Mouse (Mus musculus) hindbrain, embryonic 16.5 days (tissue): ENCODE data around the gene Naa16. TPM values are rescaled to one million over a fixed set of nuclear protein-coding genes. Genes with fewer than 3 reads are reported as not detected.

Experiments used
- ATAC-seq: fragments of 200-750 bp; cut with Nextera tagmentation; 2 replicates; pipeline ENCODE4 v1.8.0; 2017; ENCODE audit warnings: moderate TSS enrichment, moderate library complexity
- H3K27ac ChIP-seq: fragments of 300-500 bp; sonication (generic); 2 replicates; pipeline ENCODE4 v1.5.1; 2014; ENCODE audit warnings: low read depth, mild to moderate bottlenecking, control low read depth, low read length, moderate library complexity
- H3K27me3 ChIP-seq: fragments of 300-500 bp; sonication (generic); replicated peaks from 2 replicates; pipeline ENCODE4 v1.6.1; 2014; ENCODE audit warnings: low read length; ENCODE audit not compliant: control insufficient read depth, insufficient read depth
- H3K36me3 ChIP-seq: fragments of 300-500 bp; sonication (generic); 2 replicates; pipeline ENCODE4 v1.6.1; 2014; ENCODE audit warnings: mild to moderate bottlenecking, low read length, moderate library complexity, mixed read lengths; ENCODE audit not compliant: control insufficient read depth, insufficient read depth
- H3K4me1 ChIP-seq: fragments of 300-500 bp; sonication (generic); 2 replicates; pipeline ENCODE4 v1.6.1; 2014; ENCODE audit warnings: low read depth, low read length; ENCODE audit not compliant: control insufficient read depth, insufficient read depth
- H3K4me2 ChIP-seq: fragments of 300-500 bp; sonication (generic); 2 replicates; pipeline ENCODE4 v1.6.1; 2014; ENCODE audit warnings: mild to moderate bottlenecking, low read length, control low read depth, moderate library complexity
- H3K4me3 ChIP-seq: fragments of 300-500 bp; sonication (generic); 2 replicates; pipeline ENCODE4 v1.5.1; 2014; ENCODE audit warnings: mild to moderate bottlenecking, low read length, control low read depth, moderate library complexity
- H3K9ac ChIP-seq: fragments of 300-500 bp; sonication (generic); 2 replicates; pipeline ENCODE4 v1.6.1; 2014; ENCODE audit warnings: low read depth, mild to moderate bottlenecking, control low read depth, low read length, moderate library complexity
- H3K9me3 ChIP-seq: fragments of 300-500 bp; sonication (generic); 2 replicates; pipeline ENCODE4 v1.6.1; 2014; ENCODE audit warnings: mild to moderate bottlenecking, low read length, moderate library complexity; ENCODE audit not compliant: control insufficient read depth
- WGBS: fragments of 180-500 bp; shearing (Covaris S2); extraction: QIAGEN DNeasy Blood & Tissue Kit; methylation state at CpG from one replicate; pipeline ENCODE4 v1.1.7; 2014; 5-methylcytosine and 5-hydroxymethylcytosine counted together
- polyA plus RNA-seq: library from polyadenylated mRNA; unstranded; fragments of >200 nt; fragmentation: Nextera tagmentation; extraction: Ambion mirVana; gene quantifications from 2 replicates; pipeline ENCODE4 v1.2.1, GENCODE M21; 2015

The Naa16 gene
- polyA plus RNA-seq, 1 experiment from 2014 or later, result 17.3 TPM

DNA sequence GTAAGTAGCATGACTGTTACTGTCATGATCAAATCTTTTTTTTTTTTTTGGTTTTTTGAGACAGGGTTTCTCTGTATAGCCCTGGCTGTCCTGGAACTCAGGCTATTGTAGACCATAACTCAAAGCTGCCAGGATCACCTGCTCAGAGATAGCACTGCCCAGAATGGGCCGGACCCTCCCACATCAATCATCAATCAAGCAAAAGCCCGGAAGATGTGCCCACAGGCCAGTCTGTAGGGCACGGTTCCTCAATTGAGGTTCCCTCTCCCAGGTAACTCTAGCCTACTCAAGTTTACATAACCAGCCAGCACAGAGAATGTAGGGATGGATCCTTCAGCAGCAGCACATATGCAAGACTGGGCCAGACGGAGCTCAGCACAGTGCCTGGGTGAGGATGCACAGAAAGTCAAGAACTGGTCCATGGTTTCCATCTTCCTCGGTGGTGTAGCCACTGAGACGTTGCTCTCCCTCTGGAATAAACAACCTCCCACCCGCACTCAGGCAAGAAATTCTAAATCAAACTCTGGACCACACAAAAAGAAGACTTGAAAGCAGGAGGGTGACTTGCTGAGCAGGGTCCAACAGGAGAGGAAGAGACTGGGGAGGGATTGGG lies 103.2 kb downstream of the Naa16 start:
- H3K36me3 ChIP-seq, result no peaks in the 10 kb centered on the region
- no peak overlapping the region for H3K9ac ChIP-seq
- no peaks in the 10 kb centered on the region for H3K9me3 ChIP-seq
- H3K4me2 ChIP-seq, result no peak overlapping the region
- H3K27ac ChIP-seq, result no peak overlapping the region
- peaks cover 6% of the 10 kb centered on the region for H3K4me1 ChIP-seq
- no peak overlapping the region for H3K4me3 ChIP-seq
- WGBS, result 90% methylated on average over 7 of the region's 7 CpGs
- no peak for ATAC-seq
- H3K27me3 ChIP-seq, result no peaks in the 10 kb centered on the region

DNA sequence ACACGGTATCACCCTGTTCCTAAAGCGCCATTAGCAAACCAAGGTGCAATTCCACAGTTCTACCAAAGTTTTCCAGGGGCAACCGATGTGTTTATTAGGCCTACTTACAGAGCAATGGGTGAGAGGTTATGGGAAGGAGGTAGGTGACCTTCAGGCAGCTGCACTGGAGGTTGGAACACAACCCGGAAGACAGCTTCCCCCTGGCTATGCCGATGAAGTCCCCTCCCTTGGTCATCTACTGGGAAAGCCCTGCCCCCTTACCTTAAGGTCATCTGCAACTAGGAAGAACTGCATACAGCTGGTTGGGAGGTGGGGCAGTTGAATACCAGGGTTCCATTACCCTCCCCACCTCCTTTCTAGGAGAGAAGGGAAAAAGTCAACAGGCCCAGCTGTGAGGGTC lies 105.0 kb downstream of the Naa16 start:
- H3K27me3 ChIP-seq, result no peaks in the 10 kb centered on the region
- peaks cover under 1% of the 10 kb centered on the region for H3K4me1 ChIP-seq
- 95% methylated on average over 5 of the region's 5 CpGs for WGBS
- H3K4me2 ChIP-seq, result no peak overlapping the region
- ATAC-seq, result no peak
- no peak overlapping the region for H3K27ac ChIP-seq
- no peaks in the 10 kb centered on the region for H3K36me3 ChIP-seq
- H3K9ac ChIP-seq, result no peak overlapping the region
- H3K4me3 ChIP-seq, result no peak overlapping the region
- H3K9me3 ChIP-seq, result no peaks in the 10 kb centered on the region

DNA sequence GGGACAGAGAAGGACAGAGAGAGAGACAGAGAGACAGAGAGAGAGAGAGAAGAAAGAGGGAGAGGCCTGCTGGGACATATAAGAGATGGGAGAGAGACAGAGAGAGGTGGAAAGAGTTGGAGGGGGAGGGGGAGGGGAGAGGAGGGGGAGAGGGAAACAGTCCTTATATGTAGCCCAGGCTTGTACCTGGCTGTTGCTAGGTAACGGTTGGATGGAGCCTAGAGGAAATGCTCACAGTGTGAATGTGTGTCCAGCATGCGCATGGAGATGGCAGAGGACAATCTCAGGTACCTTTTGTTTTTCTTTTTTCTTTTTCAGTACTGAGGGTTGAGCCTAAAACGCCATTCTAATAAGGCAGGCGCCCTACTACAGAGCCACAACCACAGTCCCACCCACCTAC lies 106.0 kb downstream of the Naa16 start:
- no peak overlapping the region for H3K27ac ChIP-seq
- no peaks in the 10 kb centered on the region for H3K27me3 ChIP-seq
- H3K4me3 ChIP-seq, result no peak overlapping the region
- no peak overlapping the region for H3K9ac ChIP-seq
- ATAC-seq, result peak; percentile 60; the same call in 1 of the 2 replicates
- no peak overlapping the region for H3K4me2 ChIP-seq
- H3K36me3 ChIP-seq, result no peaks in the 10 kb centered on the region
- WGBS, result 83% methylated on average over 4 of the region's 4 CpGs
- H3K4me1 ChIP-seq, result no peaks in the 10 kb centered on the region
- H3K9me3 ChIP-seq, result no peaks in the 10 kb centered on the region

DNA sequence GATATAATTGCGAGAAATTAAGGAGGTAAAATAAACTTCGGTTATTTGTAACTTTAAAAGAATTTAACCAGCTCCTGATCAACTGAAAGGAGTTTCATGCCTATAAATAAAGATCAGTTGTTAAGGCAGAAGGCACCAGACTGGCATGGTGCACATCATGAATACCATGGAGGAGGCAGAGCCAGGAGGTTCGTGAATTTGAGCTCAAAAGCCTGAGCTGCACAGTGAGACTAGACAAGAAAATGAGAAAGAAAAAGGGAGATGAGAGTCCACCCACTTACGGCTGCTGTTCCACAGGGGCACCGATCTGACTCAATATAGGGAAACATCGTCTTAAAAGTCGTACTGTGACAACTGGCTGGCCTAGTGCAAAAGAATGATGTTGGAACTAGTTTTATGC lies 106.6 kb downstream of the Naa16 start:
- H3K9me3 ChIP-seq, result no peaks in the 10 kb centered on the region
- WGBS, result 94% methylated on average over 7 of the region's 7 CpGs
- H3K27ac ChIP-seq, result no peak overlapping the region
- no peak for ATAC-seq
- no peaks in the 10 kb centered on the region for H3K36me3 ChIP-seq
- H3K4me2 ChIP-seq, result no peak overlapping the region
- no peaks in the 10 kb centered on the region for H3K4me1 ChIP-seq
- H3K9ac ChIP-seq, result no peak overlapping the region
- H3K4me3 ChIP-seq, result no peak overlapping the region
- no peaks in the 10 kb centered on the region for H3K27me3 ChIP-seq

DNA sequence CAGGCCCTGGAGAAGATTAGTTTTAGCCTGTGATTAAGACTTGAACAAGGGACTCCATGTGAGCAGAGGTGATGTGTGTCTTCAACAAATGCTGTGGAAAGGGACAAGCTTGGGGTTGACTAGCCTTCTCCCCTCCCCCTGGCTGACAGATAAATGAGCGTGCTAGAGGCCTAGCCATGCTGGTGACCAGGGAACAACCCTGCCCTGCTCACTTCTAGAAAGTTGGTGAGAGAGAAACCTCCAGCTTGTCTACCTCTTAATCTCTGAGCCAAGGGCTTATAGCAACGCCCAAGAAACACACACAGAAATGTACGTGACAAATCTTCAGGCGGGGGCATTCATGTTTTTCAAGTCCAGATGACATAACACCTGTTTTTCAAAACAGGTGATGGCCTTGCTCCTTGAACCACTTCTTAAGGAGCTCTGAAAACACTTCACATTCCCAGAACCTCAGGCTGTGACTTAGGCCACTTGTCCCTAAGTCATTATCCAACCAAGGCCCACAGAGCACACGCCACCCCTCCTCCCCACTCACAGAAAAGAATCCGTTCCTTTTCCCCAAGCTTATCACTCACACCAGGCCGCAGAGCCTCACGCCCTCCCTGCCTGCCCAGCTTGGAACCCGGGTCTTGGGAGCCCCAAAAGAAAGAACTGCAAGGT lies 108.6 kb downstream of the Naa16 start:
- Histone ChIP-seq H3K4me3 (no peak overlapping the region), H3K36me3 (no peaks in the 10 kb centered on the region), H3K27me3 (no peaks in the 10 kb centered on the region), H3K27ac (no peak overlapping the region), H3K9ac (no peak overlapping the region), H3K9me3 (no peaks in the 10 kb centered on the region), H3K4me2 (no peak overlapping the region), H3K4me1 (no peaks in the 10 kb centered on the region)
- no peak for ATAC-seq
- 89% methylated on average over 9 of the region's 9 CpGs for WGBS

DNA sequence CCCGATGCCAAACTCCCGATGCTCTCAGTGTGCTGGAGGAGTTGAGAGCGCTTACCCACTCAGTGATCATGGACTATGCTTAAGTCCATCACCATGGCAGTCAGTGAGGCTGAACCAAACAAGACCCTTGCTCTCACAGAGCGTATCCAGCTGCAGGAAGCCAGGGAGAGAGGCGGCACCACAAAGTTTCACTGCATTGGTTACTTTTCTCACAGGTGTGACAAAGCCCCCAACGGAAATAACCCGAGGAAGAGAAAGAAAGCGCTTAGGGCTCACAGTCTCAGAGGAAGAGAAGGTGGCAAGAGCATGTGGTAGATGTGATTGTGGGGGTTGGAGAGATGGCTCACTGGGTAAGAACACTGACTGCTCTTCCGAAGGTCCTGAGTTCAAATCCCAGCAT lies 110.1 kb downstream of the Naa16 start:
- ATAC-seq, result no peak
- no peak overlapping the region for H3K9ac ChIP-seq
- no peak overlapping the region for H3K4me3 ChIP-seq
- no peaks in the 10 kb centered on the region for H3K36me3 ChIP-seq
- H3K4me1 ChIP-seq, result peaks cover 5% of the 10 kb centered on the region
- 91% methylated on average over 9 of the region's 9 CpGs for WGBS
- no peak overlapping the region for H3K27ac ChIP-seq
- no peaks in the 10 kb centered on the region for H3K9me3 ChIP-seq
- no peak overlapping the region for H3K4me2 ChIP-seq
- H3K27me3 ChIP-seq, result no peaks in the 10 kb centered on the region

DNA sequence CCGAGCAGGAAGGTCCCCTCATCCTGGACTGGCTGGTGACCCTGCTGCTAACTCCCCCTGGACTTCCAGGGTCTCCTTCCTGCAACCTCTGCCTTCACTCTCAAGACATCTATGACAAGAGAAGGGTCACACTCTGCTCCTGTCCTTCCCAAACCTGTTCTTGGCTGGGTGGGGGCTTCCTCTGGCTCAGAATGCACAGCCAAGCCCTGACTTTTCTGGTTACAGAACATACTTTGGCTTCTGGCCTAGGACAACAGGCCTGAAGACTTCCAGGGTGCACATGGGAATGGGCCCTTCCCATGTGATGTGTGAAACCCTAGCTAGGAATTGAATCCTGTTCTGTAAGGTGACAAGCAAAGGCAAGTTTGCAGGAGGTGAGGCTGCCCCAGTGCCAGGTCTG lies 111.1 kb downstream of the Naa16 start:
- H3K27me3 ChIP-seq, result no peaks in the 10 kb centered on the region
- H3K4me1 ChIP-seq, result peaks cover 5% of the 10 kb centered on the region
- WGBS, result 90% methylated on average over 1 of the region's 1 CpGs

DNA sequence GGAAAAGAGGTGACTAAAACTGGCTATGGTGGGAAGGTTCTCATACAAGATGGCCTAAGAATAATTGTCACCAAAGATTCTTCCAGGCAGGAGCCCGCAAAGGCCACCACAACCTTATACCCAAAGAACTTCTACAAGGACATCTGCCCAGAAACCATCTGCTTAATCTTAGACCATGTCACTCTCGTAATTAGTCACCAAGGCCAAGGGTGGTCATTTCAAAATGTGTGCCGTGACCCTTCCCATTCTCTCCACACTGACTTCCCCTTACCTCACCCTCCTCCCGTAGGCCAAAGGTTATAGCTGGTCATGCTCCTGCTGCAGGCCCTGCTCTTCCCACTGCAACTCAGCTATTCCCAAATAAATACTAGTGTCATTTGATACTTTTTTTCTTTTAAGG lies 111.7 kb downstream of the Naa16 start:
- ATAC-seq, result no peak
- Histone ChIP-seq H3K27me3 (no peaks in the 10 kb centered on the region), H3K4me2 (no peak overlapping the region), H3K9ac (no peak overlapping the region), H3K36me3 (no peaks in the 10 kb centered on the region), H3K27ac (no peak overlapping the region), H3K4me3 (no peak overlapping the region), H3K9me3 (no peaks in the 10 kb centered on the region), H3K4me1 (peaks cover 8% of the 10 kb centered on the region)
- 80% methylated on average over 4 of the region's 4 CpGs for WGBS

More for the DNA sequence above, 111.1 kb downstream of the Naa16 start:
- Histone ChIP-seq H3K4me2 (no peak overlapping the region), H3K9ac (no peak overlapping the region), H3K4me3 (no peak overlapping the region), H3K9me3 (no peaks in the 10 kb centered on the region), H3K27ac (no peak overlapping the region), H3K36me3 (no peaks in the 10 kb centered on the region)
- ATAC-seq, result no peak

DNA sequence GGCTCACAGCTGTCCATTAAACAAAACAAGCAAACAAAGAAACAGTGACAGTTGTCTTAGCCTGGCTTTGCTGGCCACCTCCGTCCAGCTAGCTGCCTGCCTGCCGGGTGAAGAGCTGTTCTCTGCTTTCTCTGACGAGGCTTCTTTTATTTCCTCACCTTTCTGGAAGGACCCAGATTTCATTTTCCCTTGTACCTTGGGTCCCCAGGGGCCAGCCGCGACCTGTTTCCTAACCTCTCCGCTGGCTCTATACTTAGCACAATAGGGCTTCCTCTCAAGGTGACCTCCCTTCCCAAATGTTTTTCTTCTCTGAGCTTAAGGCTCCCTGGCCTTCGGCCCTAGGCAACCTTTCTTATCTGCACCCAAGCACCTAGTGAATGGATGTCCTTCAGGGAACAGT lies 112.7 kb downstream of the Naa16 start:
- H3K4me1 ChIP-seq, result peaks cover 13% of the 10 kb centered on the region
- ATAC-seq, result no peak
- H3K4me2 ChIP-seq, result no peak overlapping the region
- no peak overlapping the region for H3K9ac ChIP-seq
- H3K36me3 ChIP-seq, result no peaks in the 10 kb centered on the region
- WGBS, result 53% methylated on average over 7 of the region's 7 CpGs
- no peaks in the 10 kb centered on the region for H3K27me3 ChIP-seq
- no peak overlapping the region for H3K4me3 ChIP-seq
- H3K9me3 ChIP-seq, result no peaks in the 10 kb centered on the region
- no peak overlapping the region for H3K27ac ChIP-seq
